Mouse (Mus musculus): Measurements from ENCODE around the gene Tspan2.

Gene Tspan2

GRCm38 (mm10) chr3:102735031-102735558 lies 766 bp downstream of the Tspan2 start:
- DNase-seq (ENCODE audit: low spot score), result peak; percentile 67

- no peak for DNase-seq (ENCODE audit: low spot score)
Measured at GRCm38 (mm10) chr3:102735638-102736037, 1.3 kb downstream of the Tspan2 start.

DNA sequence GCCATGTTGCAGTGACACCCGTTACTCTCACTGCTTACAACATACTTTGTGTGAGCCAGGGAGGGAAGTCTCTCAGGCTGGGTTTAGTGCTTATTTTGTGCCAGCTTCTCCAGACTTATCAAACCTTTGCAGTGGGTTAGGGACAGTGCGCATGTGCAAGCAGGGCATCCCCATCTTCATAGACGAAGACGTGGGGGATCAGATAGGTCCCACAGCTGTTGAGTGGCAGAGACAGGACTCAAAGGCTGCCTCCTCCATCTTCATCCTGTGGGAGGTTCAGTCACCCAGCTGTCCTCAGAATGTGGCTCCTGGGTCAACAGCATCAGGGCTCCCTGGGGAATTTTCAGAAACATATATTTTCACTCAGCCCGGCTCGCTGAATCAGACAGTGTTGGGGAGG lies 2.1 kb downstream of the Tspan2 start:
- no peak for DNase-seq (ENCODE audit: low spot score)

GRCm38 (mm10) chr3:102737106-102737505 lies 2.8 kb downstream of the Tspan2 start:
- DNase-seq (ENCODE audit: low spot score), result no peak

- DNase-seq (ENCODE audit: low spot score), result no peak
Measured at GRCm38 (mm10) chr3:102738161-102738901, 4.0 kb downstream of the Tspan2 start.

DNA sequence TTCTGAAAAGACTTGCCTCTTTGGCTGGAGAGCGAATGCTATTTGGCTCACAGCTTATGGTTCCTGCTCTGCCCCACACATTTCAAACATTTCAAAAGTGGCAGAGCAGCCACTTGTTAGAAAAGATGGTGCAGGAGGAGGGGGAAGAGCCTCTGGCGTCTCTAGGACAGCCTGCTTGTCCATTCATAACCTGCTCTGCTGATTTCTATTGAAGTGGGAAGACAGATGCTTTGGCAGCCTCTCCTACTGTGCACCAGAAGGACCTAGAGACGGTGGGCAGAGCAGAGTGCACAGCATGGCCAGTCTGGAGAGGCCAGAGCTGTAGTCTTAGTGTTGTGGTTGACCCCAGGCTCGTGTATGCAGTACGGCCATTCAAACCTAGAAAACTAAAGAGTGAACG lies 4.6 kb downstream of the Tspan2 start:
- no peak for DNase-seq (ENCODE audit: low spot score)

GRCm38 (mm10) chr3:102742725-102743124 lies 8.4 kb downstream of the Tspan2 start:
- DNase-seq (ENCODE audit: low spot score), result no peak

GRCm38 (mm10) chr3:102743202-102743601 lies 8.9 kb downstream of the Tspan2 start:
- DNase-seq (ENCODE audit: low spot score), result no peak

GRCm38 (mm10) chr3:102743781-102744471 lies 9.6 kb downstream of the Tspan2 start:
- DNase-seq (ENCODE audit: low spot score), result no peak

DNA sequence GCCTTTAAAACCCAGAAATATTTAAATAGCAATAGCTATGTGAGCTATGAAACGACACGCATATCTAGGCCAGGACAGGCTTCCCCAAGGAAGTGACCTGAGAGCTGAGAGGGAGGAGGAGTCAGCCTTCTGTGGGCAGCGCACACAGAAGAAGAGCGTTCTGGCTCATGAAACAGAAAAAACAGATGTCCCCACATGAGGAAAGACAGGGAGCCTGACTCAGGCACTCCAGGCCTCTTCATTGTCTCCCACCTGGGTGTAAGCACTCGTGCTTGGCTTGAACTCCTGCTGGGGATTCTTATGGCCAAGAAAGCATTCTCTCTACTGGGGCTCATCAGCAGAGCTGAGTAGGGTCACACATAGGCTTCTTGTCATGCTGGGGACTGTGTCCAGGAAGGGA lies 10.3 kb downstream of the Tspan2 start:
- no peak for DNase-seq (ENCODE audit: low spot score)

- DNase-seq (ENCODE audit: low spot score), result no peak
Measured at GRCm38 (mm10) chr3:102746174-102746573, 11.8 kb downstream of the Tspan2 start.

GRCm38 (mm10) chr3:102748038-102748437 lies 13.7 kb downstream of the Tspan2 start:
- no peak for DNase-seq (ENCODE audit: low spot score)

DNA sequence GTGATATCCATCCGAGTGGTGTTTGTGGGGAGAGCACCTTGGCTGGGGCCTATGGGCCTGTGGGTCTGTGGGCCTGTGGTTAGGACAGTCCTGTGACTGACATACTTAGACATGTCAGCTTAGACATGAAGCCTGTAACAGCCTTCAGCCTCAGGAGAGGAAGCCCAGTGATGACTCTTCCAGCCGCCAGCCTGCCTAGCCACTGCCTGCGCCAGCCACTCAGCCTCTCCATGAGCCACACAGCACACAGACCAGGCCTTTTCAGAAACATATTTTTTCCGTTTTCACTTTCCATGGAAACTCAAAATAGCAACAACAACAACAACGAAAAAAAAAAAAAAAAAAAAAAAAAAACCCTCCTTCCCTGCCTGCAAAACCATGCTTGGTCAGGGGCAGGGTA lies 14.4 kb downstream of the Tspan2 start:
- DNase-seq (ENCODE audit: low spot score), result no peak

- DNase-seq (ENCODE audit: low spot score), result no peak
Measured at GRCm38 (mm10) chr3:102751136-102751535, 16.8 kb downstream of the Tspan2 start.

DNA sequence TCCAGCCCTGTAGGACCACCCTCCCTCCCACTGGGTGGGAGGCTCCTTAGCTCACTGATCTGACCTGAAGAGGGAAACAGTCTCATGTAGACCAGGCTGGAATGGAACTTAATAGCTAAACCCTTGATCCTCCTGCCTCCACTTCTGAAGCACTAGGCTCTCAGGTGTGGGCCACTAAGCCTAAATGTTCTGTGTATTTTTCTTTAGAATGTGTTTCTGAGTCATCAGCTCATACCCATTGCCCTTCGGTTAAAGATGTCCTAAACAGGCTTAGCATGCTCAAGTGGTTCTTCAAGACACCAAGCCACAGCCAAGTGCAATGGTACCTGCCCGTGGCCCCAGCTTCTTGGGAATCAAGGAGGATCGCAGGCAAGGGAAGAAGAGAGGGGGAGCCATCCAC lies 17.2 kb downstream of the Tspan2 start:
- no peak for DNase-seq (ENCODE audit: low spot score)

DNA sequence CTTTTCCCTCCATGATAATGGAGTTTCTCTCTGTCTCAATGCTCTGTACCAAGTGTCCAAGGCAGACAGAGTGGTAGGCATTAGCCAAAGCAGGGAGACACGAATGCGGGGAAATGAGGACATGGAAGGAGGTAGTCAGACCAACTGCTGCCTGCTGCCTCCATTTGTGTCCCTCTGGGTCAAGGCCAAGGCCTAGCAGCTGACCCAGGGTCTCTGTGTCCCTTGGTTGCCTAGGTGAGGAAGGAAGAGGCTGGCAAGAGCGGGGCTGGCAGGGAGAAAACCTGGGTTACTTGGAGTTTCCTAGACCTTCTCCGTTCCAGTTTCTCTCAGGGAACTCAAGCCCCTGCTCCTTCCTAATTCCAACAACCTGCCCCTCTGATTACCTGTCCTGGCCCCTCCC lies 17.7 kb downstream of the Tspan2 start:
- no peak for DNase-seq (ENCODE audit: low spot score)

GRCm38 (mm10) chr3:102752457-102752856 lies 18.1 kb downstream of the Tspan2 start:
- no peak for DNase-seq (ENCODE audit: low spot score)

- no peak for DNase-seq (ENCODE audit: low spot score)
Measured at GRCm38 (mm10) chr3:102755801-102756200, 21.5 kb downstream of the Tspan2 start.

DNA sequence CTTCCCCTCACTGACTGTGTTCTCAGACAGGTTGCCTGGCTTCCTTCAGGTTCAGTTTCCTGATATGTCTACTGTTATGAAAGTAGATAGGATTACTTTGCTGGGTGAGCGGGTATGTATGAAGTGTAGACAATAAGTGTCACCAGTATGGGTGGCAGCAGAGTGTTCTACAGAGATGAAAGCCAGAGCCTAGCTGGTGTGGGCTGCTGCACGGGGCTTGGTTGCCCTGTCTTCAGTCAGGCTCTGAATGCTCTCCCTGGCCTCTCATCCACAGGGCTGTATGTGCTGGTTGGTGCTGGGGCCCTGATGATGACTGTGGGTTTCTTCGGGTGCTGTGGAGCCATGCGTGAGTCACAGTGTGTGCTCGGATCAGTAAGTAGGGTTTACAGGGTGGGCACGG lies 22.7 kb downstream of the Tspan2 start:
- no peak for DNase-seq (ENCODE audit: low spot score)

GRCm38 (mm10) chr3:102760236-102760635 lies 25.9 kb downstream of the Tspan2 start:
- no peak for DNase-seq (ENCODE audit: low spot score)

GRCm38 (mm10) chr3:102762388-102762787 lies 28.1 kb downstream of the Tspan2 start:
- DNase-seq (ENCODE audit: low spot score), result no peak

GRCm38 (mm10) chr3:102763713-102764400 lies 29.5 kb downstream of the Tspan2 start:
- DNase-seq (ENCODE audit: low spot score), result no peak

DNA sequence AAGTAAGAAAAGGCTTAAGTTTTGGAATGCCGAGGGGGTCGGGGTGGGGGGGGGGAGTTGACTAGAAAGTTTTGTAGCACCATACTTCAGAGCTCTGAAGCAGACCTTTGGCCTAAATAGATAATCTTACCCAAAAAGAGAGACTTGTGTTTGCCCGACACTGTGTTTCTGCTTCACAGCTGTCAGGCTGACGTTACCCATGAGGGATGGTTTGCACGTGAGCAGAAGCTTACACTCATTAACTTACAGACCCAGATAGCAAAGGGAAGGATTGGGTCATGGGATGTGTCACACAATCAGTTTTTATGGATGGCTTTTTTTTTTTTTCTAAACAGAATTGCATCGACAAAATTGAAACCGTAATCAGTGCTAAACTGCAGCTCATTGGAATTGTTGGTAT lies 30.5 kb downstream of the Tspan2 start:
- no peak for DNase-seq (ENCODE audit: low spot score)

All from embryo, embryonic 10.5 days (tissue).